Mouse (Mus musculus): ENCODE measurements around the gene Rbm17.

The Rbm17 gene

GRCm38 (mm10) chr2:11587996-11588395 is 16.0 kb downstream of the Rbm17 start:
- no peak for DNase-seq

GRCm38 (mm10) chr2:11579399-11579798 is 24.6 kb downstream of the Rbm17 start:
- no peak for DNase-seq

GRCm38 (mm10) chr2:11578187-11578586 is 25.8 kb downstream of the Rbm17 start:
- DNase-seq = no peak

- no peak for DNase-seq
Observed at GRCm38 (mm10) chr2:11573684-11574083, 30.3 kb downstream of the Rbm17 start.

- no peak for DNase-seq
Observed at GRCm38 (mm10) chr2:11571004-11571535, 32.9 kb downstream of the Rbm17 start.

GRCm38 (mm10) chr2:11568471-11568870 is 35.5 kb downstream of the Rbm17 start:
- DNase-seq = no peak

GRCm38 (mm10) chr2:11567781-11568362 is 36.1 kb downstream of the Rbm17 start:
- DNase-seq = peak; percentile 87 to 90

- no peak for DNase-seq
Observed at GRCm38 (mm10) chr2:11566898-11567297, 37.1 kb downstream of the Rbm17 start.

- no peak for DNase-seq
Observed at GRCm38 (mm10) chr2:11566241-11566640, 37.7 kb downstream of the Rbm17 start.

GRCm38 (mm10) chr2:11564768-11565167 is 39.2 kb downstream of the Rbm17 start:
- no peak for DNase-seq

- DNase-seq = no peak
Observed at GRCm38 (mm10) chr2:11563256-11563655, 40.7 kb downstream of the Rbm17 start.

GRCm38 (mm10) chr2:11558654-11559053 is 45.3 kb downstream of the Rbm17 start:
- no peak for DNase-seq

GRCm38 (mm10) chr2:11557244-11557643 is 46.7 kb downstream of the Rbm17 start:
- DNase-seq = no peak

- DNase-seq = no peak
Observed at GRCm38 (mm10) chr2:11555316-11555715, 48.6 kb downstream of the Rbm17 start.

GRCm38 (mm10) chr2:11553471-11554400 is 50.2 kb downstream of the Rbm17 start, which contains the start of gene Pfkfb3:
Gene Pfkfb3 (minus strand): TSS chr2:11554077.
- DNase-seq = peak; percentile 82 to 84

GRCm38 (mm10) chr2:11552966-11553451 is 50.9 kb downstream of the Rbm17 start:
- DNase-seq = peak; percentile 48 to 58

- peak; percentile 53 to 59 for DNase-seq
Observed at GRCm38 (mm10) chr2:11552297-11552821, 51.6 kb downstream of the Rbm17 start.

GRCm38 (mm10) chr2:11551726-11552125 is 52.2 kb downstream of the Rbm17 start:
- DNase-seq = no peak

- peak; percentile 16 to 28 for DNase-seq
Observed at GRCm38 (mm10) chr2:11548508-11548907, 55.4 kb downstream of the Rbm17 start.

- DNase-seq = peak; percentile 56 to 68
Observed at GRCm38 (mm10) chr2:11547609-11548008, 56.3 kb downstream of the Rbm17 start.

GRCm38 (mm10) chr2:11546091-11546490 is 57.9 kb downstream of the Rbm17 start:
- no peak for DNase-seq

- no peak for DNase-seq
Observed at GRCm38 (mm10) chr2:11545380-11545779, 58.6 kb downstream of the Rbm17 start.

GRCm38 (mm10) chr2:11544342-11544741 is 59.6 kb downstream of the Rbm17 start:
- no peak for DNase-seq
